Mouse (Mus musculus) limb, embryonic 15.5 days (tissue): ENCODE measurements around the gene Fbxo40. TPM values are rescaled to one million over a fixed set of nuclear protein-coding genes. Genes with fewer than 3 reads are reported as not detected.

Experiments
- ATAC-seq: fragments of 200-750 bp; cut with Nextera tagmentation; 2 replicates; pipeline ENCODE4 v1.8.0; 2017; ENCODE audit warnings: low read depth, moderate TSS enrichment; ENCODE audit not compliant: insufficient number of reproducible peaks, low FRiP score, low TSS enrichment
- H3K27ac ChIP-seq: fragments of 300-500 bp; sonication (generic); 2 replicates; pipeline ENCODE4 v1.5.1; 2015; ENCODE audit warnings: moderate library complexity, mild to moderate bottlenecking, inconsistent platforms
- H3K27me3 ChIP-seq: fragments of 300-500 bp; sonication (generic); 2 replicates; pipeline ENCODE4 v1.6.1; 2015; ENCODE audit warnings: inconsistent platforms
- H3K36me3 ChIP-seq: fragments of 300-500 bp; sonication (generic); 2 replicates; pipeline ENCODE4 v1.6.1; 2015; ENCODE audit warnings: inconsistent platforms
- H3K4me1 ChIP-seq: fragments of 300-500 bp; sonication (generic); 2 replicates; pipeline ENCODE4 v1.6.1; 2015; ENCODE audit warnings: inconsistent platforms
- H3K4me2 ChIP-seq: fragments of 300-500 bp; sonication (generic); 2 replicates; pipeline ENCODE4 v1.6.1; 2015; ENCODE audit warnings: mild to moderate bottlenecking, inconsistent platforms
- H3K4me3 ChIP-seq: fragments of 300-500 bp; sonication (generic); 2 replicates; pipeline ENCODE4 v1.5.1; 2015; ENCODE audit warnings: mild to moderate bottlenecking, inconsistent platforms
- H3K9ac ChIP-seq: fragments of 300-500 bp; sonication (generic); 2 replicates; pipeline ENCODE4 v1.6.1; 2015; ENCODE audit warnings: inconsistent platforms
- H3K9me3 ChIP-seq: fragments of 300-500 bp; sonication (generic); 2 replicates; pipeline ENCODE4 v1.6.1; 2016; ENCODE audit warnings: inconsistent platforms
- WGBS: fragments of 180-500 bp; shearing (Covaris S2); methylation state at CpG from one replicate; pipeline ENCODE4 v1.1.7; 2015; 5-methylcytosine and 5-hydroxymethylcytosine counted together
- polyA plus RNA-seq: library from polyadenylated mRNA; unstranded; fragments of >200 nt; fragmentation: Nextera tagmentation; extraction: Ambion mirVana; gene quantifications from 2 replicates; pipeline ENCODE4 v1.2.1, GENCODE M21; 2015

Fbxo40 gene
- polyA plus RNA-seq: 0.31 and 0.32 TPM in 2 replicates

- Histone ChIP-seq H3K4me3 (no peak within 1 kb of the TSS), H3K4me2 (no peak within 1 kb of the TSS), H3K36me3 (no peaks in the 10 kb centered on the region), H3K9ac (no peak within 1 kb of the TSS), H3K9me3 (no peaks in the 10 kb centered on the region), H3K27ac (no peak within 1 kb of the TSS), H3K4me1 (no peaks in the 10 kb centered on the region), H3K27me3 (no peaks in the 10 kb centered on the region)
- WGBS: 48% methylated on average over 18 of the region's 18 CpGs
- ATAC-seq: 0 out of 2 replicates have a peak, but pooled peaks have one; percentile 45
Observed at GRCm38 (mm10) chr16:36989999-36990625, at the start of gene Fbxo40. Gene Fbxo40, minus strand, starts transcription at chr16:36990467.

GRCm38 (mm10) chr16:37034751-37035150 is 44.5 kb upstream of the Fbxo40 start:
- Histone ChIP-seq H3K36me3 (peaks cover 13% of the 10 kb centered on the region), H3K9me3 (no peaks in the 10 kb centered on the region), H3K27ac (no peak overlapping the region), H3K4me2 (no peak overlapping the region), H3K27me3 (no peaks in the 10 kb centered on the region), H3K4me1 (no peaks in the 10 kb centered on the region), H3K4me3 (no peak overlapping the region), H3K9ac (no peak overlapping the region)
- WGBS: 94% methylated on average over 8 of the region's 8 CpGs
- no peak for ATAC-seq

GRCm38 (mm10) chr16:37031996-37032395 is 41.7 kb upstream of the Fbxo40 start:
- ATAC-seq: no peak
- Histone ChIP-seq H3K9ac (no peak overlapping the region), H3K4me1 (no peaks in the 10 kb centered on the region), H3K36me3 (peaks cover 16% of the 10 kb centered on the region), H3K4me3 (no peak overlapping the region), H3K27me3 (no peaks in the 10 kb centered on the region), H3K27ac (no peak overlapping the region), H3K4me2 (no peak overlapping the region), H3K9me3 (no peaks in the 10 kb centered on the region)
- WGBS: 74% methylated on average over 3 of the region's 3 CpGs

- Histone ChIP-seq H3K36me3 (peaks cover 3% of the 10 kb centered on the region; the same call in 1 of the 2 replicates), H3K4me3 (no peak overlapping the region), H3K4me1 (no peaks in the 10 kb centered on the region), H3K9me3 (no peaks in the 10 kb centered on the region), H3K27ac (no peak overlapping the region), H3K9ac (no peak overlapping the region), H3K27me3 (no peaks in the 10 kb centered on the region), H3K4me2 (no peak overlapping the region)
- WGBS: 58% methylated on average over 3 of the region's 3 CpGs
- ATAC-seq: no peak
Observed at GRCm38 (mm10) chr16:37027581-37027980, 37.3 kb upstream of the Fbxo40 start.

GRCm38 (mm10) chr16:37012336-37012735 is 22.1 kb upstream of the Fbxo40 start:
- peak overlapping the region; percentile 55; the same call in 1 of the 2 replicates for H3K9ac ChIP-seq
- H3K9me3 ChIP-seq: no peaks in the 10 kb centered on the region
- H3K4me2 ChIP-seq: peak overlapping the region; percentile 92
- 63% methylated on average over 5 of the region's 5 CpGs for WGBS
- H3K4me1 ChIP-seq: peaks cover 18% of the 10 kb centered on the region
- no peak overlapping the region for H3K27ac ChIP-seq
- H3K36me3 ChIP-seq: no peaks in the 10 kb centered on the region; the same call in 1 of the 2 replicates
- H3K27me3 ChIP-seq: no peaks in the 10 kb centered on the region
- H3K4me3 ChIP-seq: peak overlapping the region; percentile 76
- ATAC-seq: no peak

- no peak overlapping the region for H3K27ac ChIP-seq
- H3K4me2 ChIP-seq: peak overlapping the region; percentile 92
- no peaks in the 10 kb centered on the region for H3K9me3 ChIP-seq
- H3K4me3 ChIP-seq: peak overlapping the region; percentile 76
- H3K9ac ChIP-seq: peak overlapping the region; percentile 55
- peak; percentile 60 for ATAC-seq
- H3K4me1 ChIP-seq: peaks cover 18% of the 10 kb centered on the region
- WGBS: under 1% methylated on average over 26 of the region's 26 CpGs
- H3K27me3 ChIP-seq: no peaks in the 10 kb centered on the region
- no peaks in the 10 kb centered on the region; the same call in 1 of the 2 replicates for H3K36me3 ChIP-seq
Observed at GRCm38 (mm10) chr16:37011922-37012289, 21.6 kb upstream of the Fbxo40 start.

- ATAC-seq: peak; percentile 94
- Histone ChIP-seq H3K27me3 (no peaks in the 10 kb centered on the region), H3K4me1 (peaks cover 18% of the 10 kb centered on the region), H3K36me3 (no peaks in the 10 kb centered on the region; the same call in 1 of the 2 replicates), H3K27ac (no peak within 1 kb of the TSS), H3K9me3 (no peaks in the 10 kb centered on the region), H3K4me2 (peak within 1 kb of the TSS; percentile 92), H3K9ac (peak within 1 kb of the TSS; percentile 55), H3K4me3 (peak within 1 kb of the TSS; percentile 76)
- WGBS: 4% methylated on average over 30 of the region's 30 CpGs
Observed at GRCm38 (mm10) chr16:37011061-37011921, 21.0 kb upstream of the Fbxo40 start, which contains the start of gene Polq. Gene Polq, plus strand, starts transcription at chr16:37011786.

GRCm38 (mm10) chr16:37010370-37010769 is 20.1 kb upstream of the Fbxo40 start:
- ATAC-seq: no peak
- Histone ChIP-seq H3K4me3 (no peak overlapping the region), H3K27ac (no peak overlapping the region), H3K4me2 (no peak overlapping the region), H3K4me1 (peaks cover 18% of the 10 kb centered on the region), H3K36me3 (no peaks in the 10 kb centered on the region), H3K9ac (no peak overlapping the region), H3K27me3 (no peaks in the 10 kb centered on the region), H3K9me3 (no peaks in the 10 kb centered on the region)
- 51% methylated on average over 4 of the region's 4 CpGs for WGBS

GRCm38 (mm10) chr16:37009262-37009661 is 19.0 kb upstream of the Fbxo40 start:
- 70% methylated on average over 6 of the region's 6 CpGs for WGBS
- H3K36me3 ChIP-seq: no peaks in the 10 kb centered on the region
- no peak overlapping the region for H3K4me3 ChIP-seq

GRCm38 (mm10) chr16:36999366-36999972 is 9.2 kb upstream of the Fbxo40 start:
- Histone ChIP-seq H3K36me3 (no peaks in the 10 kb centered on the region), H3K27me3 (no peaks in the 10 kb centered on the region), H3K4me3 (no peak overlapping the region), H3K4me1 (no peaks in the 10 kb centered on the region), H3K9me3 (no peaks in the 10 kb centered on the region), H3K4me2 (no peak overlapping the region), H3K9ac (no peak overlapping the region), H3K27ac (no peak overlapping the region)
- whole genome bisulfite sequencing: 80% methylated on average over 9 of the region's 9 CpGs
- ATAC-seq: no peak

More at GRCm38 (mm10) chr16:37009262-37009661, 19.0 kb upstream of the Fbxo40 start:
- ATAC-seq: no peak
- H3K4me1 ChIP-seq: peaks cover 18% of the 10 kb centered on the region
- no peak overlapping the region for H3K4me2 ChIP-seq
- no peak overlapping the region for H3K9ac ChIP-seq
- no peaks in the 10 kb centered on the region for H3K27me3 ChIP-seq
- H3K9me3 ChIP-seq: no peaks in the 10 kb centered on the region
- H3K27ac ChIP-seq: no peak overlapping the region

- Histone ChIP-seq H3K27ac (no peak overlapping the region), H3K4me1 (no peaks in the 10 kb centered on the region), H3K4me3 (no peak overlapping the region), H3K27me3 (no peaks in the 10 kb centered on the region), H3K36me3 (no peaks in the 10 kb centered on the region), H3K9ac (no peak overlapping the region), H3K9me3 (no peaks in the 10 kb centered on the region), H3K4me2 (no peak overlapping the region)
- 78% methylated on average over 6 of the region's 6 CpGs for WGBS
- ATAC-seq: no peak
Observed at GRCm38 (mm10) chr16:36997650-36998049, 7.4 kb upstream of the Fbxo40 start.

- no peak for ATAC-seq
- H3K36me3 ChIP-seq: no peaks in the 10 kb centered on the region
- H3K4me3 ChIP-seq: no peak overlapping the region
- 47% methylated on average over 8 of the region's 8 CpGs for WGBS
- H3K4me1 ChIP-seq: no peaks in the 10 kb centered on the region
- no peak overlapping the region for H3K27ac ChIP-seq
- H3K4me2 ChIP-seq: no peak overlapping the region
- no peak overlapping the region for H3K9ac ChIP-seq
- H3K27me3 ChIP-seq: no peaks in the 10 kb centered on the region
- H3K9me3 ChIP-seq: no peaks in the 10 kb centered on the region
Observed at GRCm38 (mm10) chr16:36989493-36989892, 774 bp downstream of the Fbxo40 start.
